Mouse (Mus musculus) ES-E14 (cell line): ENCODE measurements at regions not wholly inside any gene's neighbourhood (a gene's known extent, or its start where the extent isn't known, plus 50 kb on each side); places are given as distances from the start of the nearest gene placed in this dataset.
A peak's percentile ranks its signal among the peaks of the same experiment; 100 is the strongest.

Source experiments
- DNase-seq: peaks from one replicate; pipeline ENCODE4 v3.0.0-alpha.2; 2013; ENCODE audit warnings: low read depth, low spot score
- H3K27ac ChIP-seq: 2 replicates; pipeline ENCODE4 v1.5.1; 2012; ENCODE audit warnings: low read depth, mild to moderate bottlenecking, low read length, moderate library complexity, mixed read lengths; ENCODE audit not compliant: poor library complexity, insufficient read depth, severe bottlenecking
- H3K36me3 ChIP-seq: 2 replicates; pipeline ENCODE4 v1.6.1; 2012; ENCODE audit warnings: mild to moderate bottlenecking, low read length, moderate library complexity, mixed read lengths; ENCODE audit not compliant: control insufficient read depth, poor library complexity, insufficient read depth, severe bottlenecking
- H3K4me1 ChIP-seq, 2 experiments: fragments of 150-350 bp in 1 of 2; sonication (generic) in 1 of 2; 2 replicates each; pipeline ENCODE4 v1.6.1; 2012; ENCODE audit warnings: low read length in 2 of 2, mild to moderate bottlenecking in 1 of 2, mixed read lengths in 1 of 2; ENCODE audit not compliant: control insufficient read depth in 2 of 2, insufficient read depth in 2 of 2, poor library complexity in 1 of 2
- H3K4me3 ChIP-seq, 2 experiments: fragments of 150-350 bp in 1 of 2; sonication (generic) in 1 of 2; 2 replicates each; pipeline ENCODE4 v1.5.1; 2012; ENCODE audit warnings: low read length in 2 of 2, low read depth in 1 of 2, mild to moderate bottlenecking in 1 of 2, mixed read lengths in 1 of 2; ENCODE audit not compliant: insufficient read depth in 1 of 2, poor library complexity in 1 of 2, severe bottlenecking in 1 of 2
- H3K9ac ChIP-seq: 2 replicates; pipeline ENCODE4 v1.6.1; 2012; ENCODE audit warnings: low read depth, mild to moderate bottlenecking, low read length, mixed read lengths; ENCODE audit not compliant: poor library complexity, insufficient read depth, severe bottlenecking
- H3K9me3 ChIP-seq: fragments of 150-350 bp; sonication (generic); 2 replicates; pipeline ENCODE4 v1.6.1; 2012; ENCODE audit warnings: low read depth, mild to moderate bottlenecking, low read length; ENCODE audit not compliant: control insufficient read depth, insufficient read depth
- CHD2 ChIP-seq: IDR thresholded peaks from 2 replicates; pipeline ENCODE4 v1.6.1; 2014; ENCODE audit warnings: mild to moderate bottlenecking, low read depth, low read length, inconsistent platforms
- HCFC1 ChIP-seq: IDR thresholded peaks from 2 replicates; pipeline ENCODE4 v1.6.1; 2012; ENCODE audit warnings: low read length, inconsistent platforms, borderline replicate concordance; ENCODE audit not compliant: insufficient read depth
- MAFK ChIP-seq: IDR thresholded peaks from 2 replicates; pipeline ENCODE4 v1.6.1; 2014; ENCODE audit warnings: mild to moderate bottlenecking, low read depth, low read length, inconsistent platforms; ENCODE audit not compliant: insufficient read depth
- ZC3H11A ChIP-seq: IDR thresholded peaks from 2 replicates; pipeline ENCODE4 v1.6.1; 2012; ENCODE audit warnings: low read depth, mild to moderate bottlenecking, inconsistent platforms, low read length, borderline replicate concordance
- ZNF384 ChIP-seq: IDR thresholded peaks from 2 replicates; pipeline ENCODE4 v1.6.1; 2012; ENCODE audit warnings: low read depth, low read length, inconsistent platforms
- in situ Hi-C, 2 experiments: fragments of 600-800 bp; cut with MboI; formaldehyde crosslinking; loops; one replicate each; pipeline ENCODE4 v1.15.1; 2025; ENCODE audit warnings: low sequenced_read_pairs in 2 of 2, inconsistent platforms in 1 of 2; ENCODE audit not compliant: unreplicated experiment in 2 of 2

- Histone ChIP-seq H3K9me3 (no peaks in the 10 kb centered on the region), H3K4me3 (no peak overlapping the region), H3K4me1 (no peaks in the 10 kb centered on the region), H3K27ac (no peak overlapping the region), H3K36me3 (no peaks in the 10 kb centered on the region), H3K9ac (no peak overlapping the region)
- peak; percentile 45 for DNase-seq
- TF ChIP-seq ZNF384 (no peak), HCFC1 (no peak), ZC3H11A (0 out of 2 replicates have a peak, but pooled peaks have one; percentile 4), CHD2 (no peak), MAFK (no peak)
- in situ Hi-C loops = no loop called here
Observed at GRCm38 (mm10) chr8:50292158-50292557, 1448.4 kb upstream of the Tenm3 start.

- DNase-seq = no peak
- in situ Hi-C loops = no loop called here
- Histone ChIP-seq H3K27ac (no peak overlapping the region), H3K4me3 (no peak overlapping the region), H3K9me3 (no peaks in the 10 kb centered on the region), H3K36me3 (no peaks in the 10 kb centered on the region), H3K4me1 (no peaks in the 10 kb centered on the region), H3K9ac (no peak overlapping the region)
- TF ChIP-seq ZC3H11A (no peak), ZNF384 (no peak), CHD2 (no peak), MAFK (no peak), HCFC1 (no peak)
Observed at GRCm38 (mm10) chr8:50276346-50276745, 1432.6 kb upstream of the Tenm3 start.

- TF ChIP-seq MAFK = no peak
- in situ Hi-C loops = no loop called here
- DNase-seq = no peak
Observed at GRCm38 (mm10) chr8:50264757-50265156, 1421.0 kb upstream of the Tenm3 start.

More at GRCm38 (mm10) chr8:50264757-50265156, 1421.0 kb upstream of the Tenm3 start:
- Histone ChIP-seq H3K9ac (no peak overlapping the region), H3K36me3 (no peaks in the 10 kb centered on the region), H3K4me3 (no peak overlapping the region), H3K27ac (no peak overlapping the region), H3K4me1 (no peaks in the 10 kb centered on the region), H3K9me3 (no peaks in the 10 kb centered on the region)
